Mouse (Mus musculus): Measurements from ENCODE around the gene Fbxo41. TPM values are rescaled to one million over a fixed set of nuclear protein-coding genes. Genes with fewer than 3 reads are reported as not detected.

The Fbxo41 gene
- polyA plus RNA-seq, 1 experiment from 2014 or later = 0.93 TPM

DNA sequence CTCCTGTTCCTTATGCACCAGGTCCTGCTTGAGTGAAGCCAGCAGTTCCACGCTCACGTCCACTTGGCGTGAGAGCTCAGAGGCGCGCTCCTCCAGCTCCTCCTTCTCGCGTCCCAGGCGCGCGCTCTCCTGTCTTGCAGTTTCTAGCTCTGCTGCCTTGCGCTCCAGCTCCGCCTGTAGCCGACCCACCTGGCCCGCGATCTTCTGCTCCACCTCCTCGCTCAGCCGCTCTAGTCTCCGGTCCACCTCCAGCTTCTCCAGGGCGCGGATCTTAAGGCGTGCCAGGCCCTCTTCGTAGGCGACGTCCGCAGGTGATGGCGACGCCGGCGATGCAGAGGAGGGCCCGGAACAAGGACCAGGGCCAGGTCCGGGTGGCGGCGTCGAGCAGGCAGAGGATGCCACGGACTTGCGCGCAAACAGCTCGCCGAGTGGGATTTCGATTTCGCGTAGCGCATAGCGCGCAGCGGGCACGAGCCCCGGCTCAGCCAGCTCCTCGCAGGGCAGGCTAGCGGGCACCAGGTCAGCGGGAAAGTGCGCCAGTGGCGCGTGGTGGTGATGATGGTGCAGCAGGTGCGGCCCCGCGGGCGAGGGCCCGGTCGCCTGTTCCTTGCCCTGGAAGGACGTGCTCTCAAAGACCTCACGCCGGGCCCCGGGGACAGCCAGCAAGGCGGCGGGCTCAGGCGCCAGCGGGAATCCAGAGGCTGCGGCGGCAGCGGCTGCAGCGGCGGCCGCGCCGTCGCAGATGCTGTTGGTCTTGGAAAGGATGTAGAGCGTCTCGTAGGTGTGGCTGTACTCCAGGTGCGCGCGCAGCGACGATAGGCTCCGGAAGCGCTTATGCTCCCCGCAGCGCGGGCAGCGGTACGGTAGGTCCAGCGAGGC, 18.7 kb downstream of the Fbxo41 start:
- H3K9me3 ChIP-seq (ENCODE audit: control insufficient read depth, low read length) = no peaks in the 10 kb centered on the region
- peaks cover 6% of the 10 kb centered on the region; the same call in 1 of the 2 replicates for H3K4me1 ChIP-seq (replicated peaks; ENCODE audit: control insufficient read depth, insufficient read depth, low read length)
- 3% methylated on average over 80 of the region's 92 CpGs for WGBS
- H3K4me3 ChIP-seq (ENCODE audit: low read depth, low read length) = peak overlapping the region; percentile 27
- peak; percentile 44 for DNase-seq (ENCODE audit: low spot score)
- H3K9ac ChIP-seq (ENCODE audit: low read depth, low read length) = no peak overlapping the region
- peaks cover 41% of the 10 kb centered on the region for H3K27me3 ChIP-seq (ENCODE audit: control insufficient read depth, insufficient read depth, low read length)
- H3K36me3 ChIP-seq (ENCODE audit: control insufficient read depth, insufficient read depth, low read length) = no peaks in the 10 kb centered on the region
- no peak overlapping the region for H3K27ac ChIP-seq (ENCODE audit: low read depth, low read length)
- peak overlapping the region; percentile 44 for H3K4me2 ChIP-seq (replicated peaks; ENCODE audit: low read depth, low read length)
- ATAC-seq (ENCODE audit: low FRiP score) = no peak

DNA sequence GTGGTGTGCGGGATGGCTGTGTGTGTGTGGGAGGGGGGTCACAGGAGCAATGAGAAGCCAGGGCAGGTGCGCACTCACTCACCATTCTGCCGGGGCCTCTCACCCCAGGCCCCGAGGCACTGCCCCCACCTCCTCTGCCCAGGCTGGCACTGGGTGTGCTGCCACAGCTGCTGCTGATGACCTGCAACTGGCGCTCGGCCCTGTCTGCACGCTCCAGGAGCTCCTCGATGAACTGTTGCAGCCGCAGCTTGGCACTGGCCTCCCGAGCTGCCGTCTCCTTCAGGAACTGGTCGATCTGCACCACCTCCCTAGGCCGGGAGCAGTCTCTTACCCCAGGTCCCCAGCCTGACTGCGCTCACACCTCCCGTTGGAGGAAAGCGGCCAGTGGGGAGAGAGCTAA, 22.1 kb downstream of the Fbxo41 start:
- H3K27ac ChIP-seq (ENCODE audit: low read depth, low read length) = no peak overlapping the region
- no peaks in the 10 kb centered on the region for H3K9me3 ChIP-seq (ENCODE audit: control insufficient read depth, low read length)
- 73% methylated on average over 16 of the region's 16 CpGs for WGBS
- no peak overlapping the region for H3K4me3 ChIP-seq (ENCODE audit: low read depth, low read length)
- no peak overlapping the region for H3K4me2 ChIP-seq (replicated peaks; ENCODE audit: low read depth, low read length)
- no peaks in the 10 kb centered on the region for H3K36me3 ChIP-seq (ENCODE audit: control insufficient read depth, insufficient read depth, low read length)
- DNase-seq (ENCODE audit: low spot score) (no peak), ATAC-seq (ENCODE audit: low FRiP score) (no peak)
- peaks cover 6% of the 10 kb centered on the region; the same call in 1 of the 2 replicates for H3K4me1 ChIP-seq (replicated peaks; ENCODE audit: control insufficient read depth, insufficient read depth, low read length)
- H3K27me3 ChIP-seq (ENCODE audit: control insufficient read depth, insufficient read depth, low read length) = peaks cover 35% of the 10 kb centered on the region
- no peak overlapping the region for H3K9ac ChIP-seq (ENCODE audit: low read depth, low read length)

DNA sequence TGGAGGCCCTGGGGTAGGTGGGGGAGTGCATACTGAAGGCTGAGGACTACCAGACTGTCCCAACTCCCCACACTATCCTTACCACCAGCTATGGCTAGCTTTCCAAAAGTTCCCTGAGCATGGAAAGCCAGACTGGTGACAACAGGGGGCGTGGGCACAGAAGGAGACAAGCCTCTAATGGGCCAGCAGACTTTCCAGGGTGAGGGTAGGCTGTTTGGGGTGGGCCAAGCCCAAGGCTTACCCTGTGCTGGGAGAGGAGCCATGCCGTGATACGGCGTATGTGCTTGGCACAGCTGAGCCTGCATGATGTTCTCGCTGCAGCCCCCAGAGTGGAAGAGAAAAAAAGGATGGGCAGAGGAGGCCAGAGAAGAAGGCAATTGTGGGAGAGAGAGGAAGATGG, 22.8 kb downstream of the Fbxo41 start:
- Histone ChIP-seq H3K36me3 (ENCODE audit: control insufficient read depth, insufficient read depth, low read length) (no peaks in the 10 kb centered on the region), H3K4me2 (replicated peaks; ENCODE audit: low read depth, low read length) (no peak overlapping the region), H3K4me3 (ENCODE audit: low read depth, low read length) (no peak overlapping the region), H3K9me3 (ENCODE audit: control insufficient read depth, low read length) (no peaks in the 10 kb centered on the region), H3K27ac (ENCODE audit: low read depth, low read length) (no peak overlapping the region), H3K9ac (ENCODE audit: low read depth, low read length) (no peak overlapping the region), H3K27me3 (ENCODE audit: control insufficient read depth, insufficient read depth, low read length) (peaks cover 28% of the 10 kb centered on the region), H3K4me1 (replicated peaks; ENCODE audit: control insufficient read depth, insufficient read depth, low read length) (peaks cover 6% of the 10 kb centered on the region; the same call in 1 of the 2 replicates)
- WGBS = 83% methylated on average over 5 of the region's 5 CpGs
- DNase-seq (ENCODE audit: low spot score) (no peak), ATAC-seq (ENCODE audit: low FRiP score) (no peak)

DNA sequence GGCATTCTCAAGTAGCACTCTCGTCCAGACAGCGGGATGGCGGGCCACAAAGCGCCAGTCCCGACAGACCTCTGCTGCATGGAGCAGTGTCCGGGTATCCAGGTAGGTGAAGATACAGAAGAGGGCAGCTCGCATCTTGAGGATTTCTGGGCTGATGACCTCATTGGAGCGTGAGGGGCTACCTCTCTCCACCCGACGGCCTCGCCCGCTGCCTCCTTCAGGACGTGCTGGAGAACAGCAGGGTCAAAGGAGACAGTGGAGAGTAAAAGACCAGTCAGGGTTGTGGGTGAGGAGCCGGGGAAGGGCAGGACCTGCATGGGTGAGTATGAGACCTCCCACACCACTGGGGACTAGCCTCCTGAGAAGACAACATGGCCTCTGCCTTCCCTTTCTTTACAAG, 24.4 kb downstream of the Fbxo41 start:
- Histone ChIP-seq H3K27me3 (ENCODE audit: control insufficient read depth, insufficient read depth, low read length) (peaks cover 12% of the 10 kb centered on the region), H3K4me3 (ENCODE audit: low read depth, low read length) (no peak overlapping the region), H3K4me2 (replicated peaks; ENCODE audit: low read depth, low read length) (no peak overlapping the region), H3K9me3 (ENCODE audit: control insufficient read depth, low read length) (no peaks in the 10 kb centered on the region), H3K27ac (ENCODE audit: low read depth, low read length) (no peak overlapping the region), H3K9ac (ENCODE audit: low read depth, low read length) (no peak overlapping the region), H3K4me1 (replicated peaks; ENCODE audit: control insufficient read depth, insufficient read depth, low read length) (no peaks in the 10 kb centered on the region), H3K36me3 (ENCODE audit: control insufficient read depth, insufficient read depth, low read length) (no peaks in the 10 kb centered on the region)
- DNase-seq (ENCODE audit: low spot score) (no peak), ATAC-seq (ENCODE audit: low FRiP score) (no peak)
- 41% methylated on average over 14 of the region's 14 CpGs for WGBS

DNA sequence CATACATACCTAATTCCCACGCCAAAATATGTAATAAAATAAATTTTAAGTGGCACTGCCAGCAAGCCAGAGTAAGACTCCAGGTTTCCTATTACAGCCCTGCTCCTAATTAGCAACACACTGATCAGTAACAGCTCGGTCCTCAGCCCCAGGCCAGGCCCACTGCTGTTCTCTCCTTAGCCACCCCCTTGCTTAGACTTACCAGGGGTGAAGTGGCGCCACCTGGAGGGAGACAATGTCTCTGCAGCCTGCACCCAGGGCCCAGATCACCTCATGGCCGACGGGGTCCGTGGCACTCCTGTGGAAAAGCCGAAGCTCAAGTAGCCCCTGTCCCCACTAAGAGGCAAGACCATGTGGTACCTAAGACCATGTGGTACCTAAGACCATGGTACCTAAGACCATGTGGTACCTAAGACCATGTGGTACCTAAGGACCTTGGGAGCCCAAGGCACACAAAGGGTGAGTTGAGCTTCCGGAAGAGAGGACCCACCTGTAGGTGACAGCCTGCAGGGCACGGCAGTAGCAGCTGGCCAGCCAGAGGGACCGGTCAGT, 25.4 kb downstream of the Fbxo41 start:
- Histone ChIP-seq H3K9me3 (ENCODE audit: control insufficient read depth, low read length) (no peaks in the 10 kb centered on the region), H3K4me3 (ENCODE audit: low read depth, low read length) (no peak overlapping the region), H3K9ac (ENCODE audit: low read depth, low read length) (no peak overlapping the region), H3K36me3 (ENCODE audit: control insufficient read depth, insufficient read depth, low read length) (no peaks in the 10 kb centered on the region), H3K4me2 (replicated peaks; ENCODE audit: low read depth, low read length) (no peak overlapping the region), H3K27me3 (ENCODE audit: control insufficient read depth, insufficient read depth, low read length) (peaks cover 8% of the 10 kb centered on the region), H3K4me1 (replicated peaks; ENCODE audit: control insufficient read depth, insufficient read depth, low read length) (no peaks in the 10 kb centered on the region), H3K27ac (ENCODE audit: low read depth, low read length) (no peak overlapping the region)
- ATAC-seq (ENCODE audit: low FRiP score) = 0 out of 2 replicates have a peak, but pooled peaks have one; percentile 40
- WGBS = 39% methylated on average over 10 of the region's 10 CpGs
- peak; percentile 56 for DNase-seq (ENCODE audit: low spot score)

DNA sequence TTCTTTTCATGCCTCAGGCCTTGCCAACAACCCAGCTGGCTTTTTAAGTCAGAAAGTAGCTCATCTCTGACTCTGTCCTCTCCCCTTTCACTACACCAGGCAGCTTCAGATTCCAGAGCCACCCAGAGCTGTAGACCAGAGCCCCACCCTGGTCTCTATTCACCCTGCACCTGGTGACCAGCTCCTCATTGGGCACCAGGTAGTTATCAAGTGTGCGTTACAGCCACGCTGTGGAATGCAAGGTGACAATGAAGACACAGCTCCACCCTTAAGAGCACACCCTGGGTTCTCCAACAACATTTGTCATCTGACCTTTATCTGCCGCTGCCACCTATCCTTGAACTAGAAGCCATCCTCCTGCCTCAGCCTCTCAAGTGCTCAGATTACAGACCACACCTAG, 27.2 kb downstream of the Fbxo41 start:
- Histone ChIP-seq H3K4me2 (replicated peaks; ENCODE audit: low read depth, low read length) (no peak overlapping the region), H3K4me1 (replicated peaks; ENCODE audit: control insufficient read depth, insufficient read depth, low read length) (no peaks in the 10 kb centered on the region)
- 90% methylated on average over 3 of the region's 3 CpGs for WGBS

DNA sequence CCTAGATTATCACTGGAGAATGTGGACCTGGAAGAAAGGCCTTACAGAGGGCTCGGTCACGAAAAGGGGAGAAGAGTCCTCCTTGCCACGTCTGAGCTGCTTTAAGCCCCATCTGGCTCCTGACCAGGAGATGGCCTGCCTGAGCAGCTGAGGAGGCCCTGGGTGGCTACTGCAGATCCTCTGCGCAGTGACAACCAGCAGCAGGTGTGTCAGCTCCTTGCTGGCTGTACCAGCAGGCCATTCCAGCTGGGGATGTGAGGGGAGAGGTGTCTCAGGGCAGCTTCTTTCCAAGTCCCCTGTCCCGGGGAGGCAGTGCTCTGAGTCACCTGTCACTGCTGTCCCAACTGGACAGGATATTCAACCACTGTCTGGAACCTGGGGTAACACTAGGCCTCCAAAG, 30.3 kb downstream of the Fbxo41 start:
- Histone ChIP-seq H3K4me1 (replicated peaks; ENCODE audit: control insufficient read depth, insufficient read depth, low read length) (no peaks in the 10 kb centered on the region), H3K9me3 (ENCODE audit: control insufficient read depth, low read length) (no peaks in the 10 kb centered on the region), H3K27ac (ENCODE audit: low read depth, low read length) (no peak overlapping the region), H3K36me3 (ENCODE audit: control insufficient read depth, insufficient read depth, low read length) (peaks cover 4% of the 10 kb centered on the region), H3K4me2 (replicated peaks; ENCODE audit: low read depth, low read length) (no peak overlapping the region), H3K4me3 (ENCODE audit: low read depth, low read length) (no peak overlapping the region), H3K9ac (ENCODE audit: low read depth, low read length) (no peak overlapping the region), H3K27me3 (ENCODE audit: control insufficient read depth, insufficient read depth, low read length) (no peaks in the 10 kb centered on the region)
- WGBS = 50% methylated on average over 5 of the region's 5 CpGs
- DNase-seq (ENCODE audit: low spot score) (no peak), ATAC-seq (ENCODE audit: low FRiP score) (no peak)

More for the DNA sequence above, 27.2 kb downstream of the Fbxo41 start:
- no peaks in the 10 kb centered on the region for H3K9me3 ChIP-seq (ENCODE audit: control insufficient read depth, low read length)
- ATAC-seq (ENCODE audit: low FRiP score) (no peak), DNase-seq (ENCODE audit: low spot score) (no peak)
- H3K27me3 ChIP-seq (ENCODE audit: control insufficient read depth, insufficient read depth, low read length) = 0 out of 2 replicates have a peak, but pooled peaks cover 2% of the 10 kb centered on the region
- H3K27ac ChIP-seq (ENCODE audit: low read depth, low read length) = no peak overlapping the region
- H3K4me3 ChIP-seq (ENCODE audit: low read depth, low read length) = no peak overlapping the region
- no peaks in the 10 kb centered on the region for H3K36me3 ChIP-seq (ENCODE audit: control insufficient read depth, insufficient read depth, low read length)
- H3K9ac ChIP-seq (ENCODE audit: low read depth, low read length) = no peak overlapping the region

DNA sequence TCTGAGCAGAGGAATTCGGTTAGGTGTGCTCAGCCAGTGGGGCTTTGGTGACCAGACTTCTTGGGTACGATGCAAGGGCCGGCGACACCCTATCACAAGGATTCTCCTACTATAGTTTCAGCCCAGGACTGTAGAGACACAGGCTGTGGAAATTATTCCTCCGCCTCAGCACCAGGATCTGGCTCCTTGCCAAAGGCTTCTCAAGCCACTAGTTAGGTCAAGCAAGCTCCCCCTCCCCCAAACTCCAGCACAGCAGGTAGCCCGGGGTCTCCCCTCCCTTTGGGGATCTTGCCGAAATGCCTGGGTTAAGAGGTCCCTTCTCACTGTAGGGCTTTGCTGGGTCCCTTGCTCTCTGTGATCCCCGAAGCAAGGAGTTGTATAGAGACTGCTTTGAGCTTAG, 30.8 kb downstream of the Fbxo41 start:
- no peak overlapping the region for H3K27ac ChIP-seq (ENCODE audit: low read depth, low read length)
- no peak for ATAC-seq (ENCODE audit: low FRiP score)
- WGBS = 62% methylated on average over 8 of the region's 8 CpGs
- no peaks in the 10 kb centered on the region for H3K27me3 ChIP-seq (ENCODE audit: control insufficient read depth, insufficient read depth, low read length)
- H3K9ac ChIP-seq (ENCODE audit: low read depth, low read length) = no peak overlapping the region
- DNase-seq (ENCODE audit: low spot score) = no peak
- peaks cover 10% of the 10 kb centered on the region for H3K36me3 ChIP-seq (ENCODE audit: control insufficient read depth, insufficient read depth, low read length)
- no peaks in the 10 kb centered on the region for H3K4me1 ChIP-seq (replicated peaks; ENCODE audit: control insufficient read depth, insufficient read depth, low read length)
- H3K4me2 ChIP-seq (replicated peaks; ENCODE audit: low read depth, low read length) = no peak overlapping the region
- H3K9me3 ChIP-seq (ENCODE audit: control insufficient read depth, low read length) = no peaks in the 10 kb centered on the region
- no peak overlapping the region for H3K4me3 ChIP-seq (ENCODE audit: low read depth, low read length)
